Mouse (Mus musculus): ENCODE measurements around the gene Abcc9.

The Abcc9 gene

GRCm38 (mm10) chr6:142545132-142545531 is 157.0 kb downstream of the Abcc9 start:
- no peak for DNase-seq (ENCODE audit: low read depth)

GRCm38 (mm10) chr6:142543648-142544047 is 158.5 kb downstream of the Abcc9 start:
- no peak for DNase-seq (ENCODE audit: low read depth)

- DNase-seq (ENCODE audit: low read depth), result no peak
Measured at GRCm38 (mm10) chr6:142542800-142543175, 159.3 kb downstream of the Abcc9 start.

GRCm38 (mm10) chr6:142542082-142542799 is 159.9 kb downstream of the Abcc9 start:
- DNase-seq (ENCODE audit: low read depth), result no peak

- no peak for DNase-seq (ENCODE audit: low read depth)
Measured at GRCm38 (mm10) chr6:142540561-142541160, 161.5 kb downstream of the Abcc9 start.

GRCm38 (mm10) chr6:142540131-142540530 is 162.0 kb downstream of the Abcc9 start:
- no peak for DNase-seq (ENCODE audit: low read depth)

GRCm38 (mm10) chr6:142538503-142538902 is 163.6 kb downstream of the Abcc9 start:
- DNase-seq (ENCODE audit: low read depth), result no peak
